Mouse (Mus musculus) CH12.LX (cell line): ENCODE data around the gene Abr.

Source experiments
- CTCF ChIP-seq, 2 experiments: IDR thresholded peaks in 1 of 2; conservative IDR thresholded peaks in 1 of 2; 2 replicates each; pipeline ENCODE4 v1.5.1; 2011 to 2012; ENCODE audit warnings: low read depth in 2 of 2, low read length in 2 of 2, improper control_type of control experiment in 1 of 2, inconsistent platforms in 1 of 2, mild to moderate bottlenecking in 1 of 2, moderate library complexity in 1 of 2
- E2F4 ChIP-seq: IDR thresholded peaks from 2 replicates; pipeline ENCODE4 v1.6.1; 2011; ENCODE audit warnings: low read depth, low read length, improper control_type of control experiment; ENCODE audit not compliant: insufficient replicate concordance
- EP300 ChIP-seq: IDR thresholded peaks from 2 replicates; pipeline ENCODE4 v1.6.1; 2011; ENCODE audit warnings: low read length, improper control_type of control experiment
- ETS1 ChIP-seq: conservative IDR thresholded peaks from 2 replicates; pipeline ENCODE4 v1.6.1; 2012; ENCODE audit warnings: low read depth, mild to moderate bottlenecking, inconsistent platforms, low read length, improper control_type of control experiment, moderate library complexity
- HCFC1 ChIP-seq: IDR thresholded peaks from 2 replicates; pipeline ENCODE4 v1.6.1; 2012; ENCODE audit warnings: low read depth, mild to moderate bottlenecking, inconsistent platforms, low read length, improper control_type of control experiment
- MEF2A ChIP-seq: IDR thresholded peaks from 2 replicates; pipeline ENCODE4 v1.6.1; 2014; ENCODE audit warnings: low read depth, mild to moderate bottlenecking, inconsistent platforms, low read length, improper control_type of control experiment, borderline replicate concordance
- PAX5 ChIP-seq: IDR thresholded peaks from 2 replicates; pipeline ENCODE4 v1.6.1; 2012; ENCODE audit warnings: low read length, inconsistent platforms, mixed read lengths
- POLR2A ChIP-seq: IDR thresholded peaks from 2 replicates; pipeline ENCODE4 v1.6.1; 2011; ENCODE audit warnings: low read depth, mild to moderate bottlenecking, improper control_type of control experiment, low read length
- POLR2AphosphoS2 ChIP-seq: IDR thresholded peaks from 2 replicates; pipeline ENCODE4 v1.6.1; 2011; ENCODE audit warnings: low read depth, low read length, improper control_type of control experiment
- RAD21 ChIP-seq: IDR thresholded peaks from 2 replicates; pipeline ENCODE4 v1.6.1; 2011; ENCODE audit warnings: low read depth, mild to moderate bottlenecking, low read length, improper control_type of control experiment, moderate library complexity
- SIN3A ChIP-seq: IDR thresholded peaks from 2 replicates; pipeline ENCODE4 v1.6.1; 2012; ENCODE audit warnings: low read length, improper control_type of control experiment, inconsistent platforms
- USF1 ChIP-seq: IDR thresholded peaks from 2 replicates; pipeline ENCODE4 v1.6.1; 2014; ENCODE audit warnings: low read depth, mild to moderate bottlenecking, inconsistent platforms, low read length, improper control_type of control experiment
- ZMIZ1 ChIP-seq: IDR thresholded peaks from 2 replicates; pipeline ENCODE4 v1.6.1; 2012; ENCODE audit warnings: low read depth, mild to moderate bottlenecking, inconsistent platforms, low read length, improper control_type of control experiment
- ZNF384 ChIP-seq: IDR thresholded peaks from 2 replicates; pipeline ENCODE4 v1.6.1; 2012; ENCODE audit warnings: low read depth, low read length, improper control_type of control experiment, inconsistent platforms

DNA sequence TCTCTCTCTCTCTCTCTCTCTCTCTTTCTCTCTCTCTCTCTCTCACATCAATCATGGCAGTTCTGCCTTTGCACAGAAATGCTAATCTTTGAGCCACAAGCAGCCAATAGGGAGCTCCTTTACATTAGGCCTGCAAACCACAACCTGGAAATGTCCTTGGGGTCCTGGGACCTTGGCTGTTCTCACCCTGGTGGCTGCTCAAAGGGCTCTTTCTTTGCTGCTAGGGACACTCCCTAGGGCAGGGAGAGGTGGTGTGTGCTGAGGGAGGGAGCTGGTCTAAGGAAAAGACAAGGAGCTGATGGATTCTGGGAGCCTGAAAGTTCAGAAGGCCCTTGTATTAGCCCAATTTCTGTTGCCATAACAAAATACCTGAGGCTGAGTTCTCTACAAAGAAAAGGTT lies 251.6 kb downstream of the Abr start:
- TF ChIP-seq ZNF384 (no peak), ZMIZ1 (no peak), CTCF (conservative IDR thresholded peaks at IDR 0.05 in 1 of 2, IDR thresholded peaks at IDR 0.05 in 1 of 2; ENCODE audit: low read depth in 2 of 2, low read length in 2 of 2) (no peak), ETS1 (no peak), POLR2A (no peak), POLR2AphosphoS2 (no peak), HCFC1 (no peak), SIN3A (no peak), EP300 (no peak), MEF2A (no peak), E2F4 (no peak), RAD21 (no peak), USF1 (no peak), PAX5 (no peak)
